Mouse (Mus musculus): Measurements from ENCODE around the gene Pkm.

Pkm gene

DNA sequence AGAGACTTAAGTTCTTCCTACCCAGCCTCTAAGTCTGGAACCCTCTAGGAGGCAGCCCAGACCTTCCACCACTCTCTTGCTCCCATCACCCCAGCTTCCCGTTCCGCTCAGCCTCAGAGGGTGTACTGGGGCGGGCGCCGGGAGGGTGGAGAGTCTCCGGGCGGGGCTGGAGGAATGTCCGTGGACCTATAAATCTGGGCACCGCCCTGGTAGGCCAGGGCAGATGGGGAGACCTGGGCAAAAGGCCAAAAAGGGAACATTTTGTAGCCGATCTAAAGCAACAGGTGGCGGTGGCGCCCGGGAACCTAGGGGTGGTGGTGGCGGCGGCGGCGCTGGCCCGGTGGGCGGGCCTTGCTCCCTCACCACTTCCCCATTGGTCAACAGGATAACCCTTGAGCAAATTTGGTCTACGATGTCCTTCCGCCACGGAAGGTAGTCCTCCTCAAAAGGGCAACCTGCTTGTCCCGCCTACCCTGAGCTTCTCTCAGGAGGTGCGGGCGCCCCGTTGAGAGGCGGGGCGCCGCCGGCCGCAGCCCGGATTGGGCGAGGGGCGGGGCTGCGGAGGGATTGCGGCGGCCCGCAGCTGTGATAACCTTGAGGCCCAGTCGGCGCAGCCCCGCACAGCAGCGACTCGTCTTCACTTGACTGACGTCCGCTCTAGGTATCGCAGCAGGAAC is at the start of gene Pkm:
Gene Pkm, plus strand, starts transcription at position 411 of the 677 bp plus-strand sequence.
- in situ Hi-C loops (cut with MboI; ENCODE audit: low sequenced_read_pairs), result no loop called here

- in situ Hi-C loops (cut with MboI; ENCODE audit: low sequenced_read_pairs), result no loop called here
Measured at GRCm38 (mm10) chr9:59610950-59611349, 45.2 kb upstream of the Pkm start.

DNA sequence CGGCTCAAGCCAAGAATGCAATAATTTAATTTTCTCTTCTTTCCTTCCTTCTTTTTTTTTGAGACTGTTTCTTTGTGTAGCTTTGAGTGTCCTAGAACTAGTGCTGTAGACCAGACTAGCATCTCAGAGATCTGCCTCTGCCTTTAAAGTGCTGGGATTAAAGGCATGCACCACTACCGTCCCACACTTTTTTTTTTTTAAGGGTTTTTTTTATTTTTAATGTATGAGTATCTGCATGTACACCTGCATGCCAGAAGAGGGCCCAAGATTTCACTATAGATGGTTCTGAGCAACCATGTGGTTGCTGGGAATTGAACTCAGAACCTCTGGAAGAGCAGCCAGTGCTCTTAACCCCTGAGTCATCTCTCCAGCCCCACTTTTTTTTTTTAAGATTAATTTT is 40.4 kb upstream of the Pkm start:
- in situ Hi-C loops (cut with MboI; ENCODE audit: low sequenced_read_pairs), result no loop called here

GRCm38 (mm10) chr9:59616622-59617306 is 39.4 kb upstream of the Pkm start, which contains the start of gene Parp6:
TSS of gene Parp6 (plus strand) at chr9:59617284.
- in situ Hi-C loops (cut with MboI; ENCODE audit: low sequenced_read_pairs), result no loop called here

GRCm38 (mm10) chr9:59617307-59617973 is 38.7 kb upstream of the Pkm start:
- in situ Hi-C loops (cut with MboI; ENCODE audit: low sequenced_read_pairs), result no loop called here

DNA sequence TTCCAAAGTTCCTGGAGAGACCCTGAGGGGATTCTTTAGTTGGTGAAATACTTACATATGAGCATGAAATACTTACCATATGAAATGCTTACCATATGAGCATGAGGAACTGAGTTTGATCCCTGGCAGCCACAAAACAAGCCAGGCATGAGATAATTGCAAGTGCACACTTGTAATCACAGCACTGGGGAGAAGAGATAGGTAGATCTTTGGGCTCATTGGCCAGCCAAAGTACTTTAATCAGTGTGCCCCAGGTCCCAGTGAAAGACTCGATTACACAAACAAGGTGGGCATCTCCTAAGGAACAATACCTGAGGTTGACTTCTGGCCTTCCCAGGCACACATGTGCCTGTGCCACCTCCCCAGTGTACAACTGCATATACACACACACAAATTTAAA is 17.8 kb upstream of the Pkm start:
- in situ Hi-C loops (cut with MboI; ENCODE audit: low sequenced_read_pairs), result no loop called here

GRCm38 (mm10) chr9:59639936-59640335 is 16.2 kb upstream of the Pkm start:
- in situ Hi-C loops (cut with MboI; ENCODE audit: low sequenced_read_pairs), result no loop called here

DNA sequence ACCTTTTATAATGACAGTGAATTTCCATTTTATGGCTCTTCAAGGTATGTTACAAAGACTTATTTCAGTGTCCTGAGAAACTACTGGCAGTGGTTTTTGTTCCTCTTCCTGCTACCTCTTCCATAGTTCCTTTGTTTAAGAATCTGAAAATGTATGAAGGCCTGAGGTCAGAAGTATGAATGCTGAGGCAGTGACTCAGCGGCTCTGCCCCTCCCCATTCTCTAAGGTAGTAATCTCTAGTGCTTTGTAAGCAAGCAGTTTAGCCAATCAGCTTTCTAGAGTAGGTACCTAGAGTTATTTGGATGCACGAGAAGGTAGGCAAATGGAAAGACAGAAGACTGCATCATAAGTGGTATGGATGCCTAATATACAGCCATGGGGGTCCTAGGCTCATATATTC is 14.8 kb upstream of the Pkm start:
- in situ Hi-C loops (cut with MboI; ENCODE audit: low sequenced_read_pairs), result no loop called here

GRCm38 (mm10) chr9:59649911-59650310 is 6.3 kb upstream of the Pkm start:
- in situ Hi-C loops (cut with MboI; ENCODE audit: low sequenced_read_pairs), result no loop called here

DNA sequence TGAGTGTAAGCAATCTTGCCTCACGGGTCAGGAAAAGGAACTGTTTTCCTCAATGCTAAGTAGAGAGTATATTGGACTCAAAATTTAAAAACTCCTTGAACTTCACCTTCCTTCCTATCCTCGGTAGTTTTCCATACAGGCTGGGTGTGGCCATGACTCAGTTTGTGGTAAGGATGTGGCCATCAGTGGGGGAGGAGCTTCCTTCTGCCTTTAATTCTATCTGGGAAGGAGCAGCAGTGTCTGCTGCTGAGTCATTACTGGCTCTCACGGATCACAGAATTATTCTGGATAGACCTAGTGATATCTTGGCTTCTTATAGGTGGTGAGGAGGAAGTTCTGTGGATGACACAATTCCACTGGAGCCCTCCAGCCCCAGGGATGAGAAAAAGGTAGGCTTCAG is 2.8 kb upstream of the Pkm start:
- in situ Hi-C loops (cut with MboI; ENCODE audit: low sequenced_read_pairs), result no loop called here

DNA sequence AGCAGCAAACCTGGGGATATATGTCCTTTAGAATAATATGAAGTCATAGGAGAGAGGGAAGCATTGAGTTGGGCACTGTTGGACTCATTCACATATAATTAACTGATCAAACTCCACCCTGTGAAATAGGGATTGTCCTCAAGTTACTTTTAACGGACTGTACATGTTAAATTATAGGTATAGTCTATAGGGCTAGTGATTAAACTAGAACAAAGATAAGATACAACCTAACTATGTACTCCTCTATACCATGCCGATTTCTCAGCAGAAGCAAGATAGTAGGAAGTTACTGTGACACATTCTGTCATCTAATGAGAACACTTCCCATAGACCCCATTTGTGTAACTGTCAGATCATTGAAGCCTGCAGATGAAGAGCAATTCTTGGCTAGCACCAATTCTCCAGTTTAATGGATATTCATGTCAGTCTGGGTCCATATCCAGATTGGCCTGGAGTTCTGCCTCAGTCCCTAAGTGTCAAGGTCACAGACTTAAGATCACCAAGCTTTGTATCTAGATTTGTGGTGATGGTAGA is 1.7 kb upstream of the Pkm start:
- in situ Hi-C loops (cut with MboI; ENCODE audit: low sequenced_read_pairs), result no loop called here

DNA sequence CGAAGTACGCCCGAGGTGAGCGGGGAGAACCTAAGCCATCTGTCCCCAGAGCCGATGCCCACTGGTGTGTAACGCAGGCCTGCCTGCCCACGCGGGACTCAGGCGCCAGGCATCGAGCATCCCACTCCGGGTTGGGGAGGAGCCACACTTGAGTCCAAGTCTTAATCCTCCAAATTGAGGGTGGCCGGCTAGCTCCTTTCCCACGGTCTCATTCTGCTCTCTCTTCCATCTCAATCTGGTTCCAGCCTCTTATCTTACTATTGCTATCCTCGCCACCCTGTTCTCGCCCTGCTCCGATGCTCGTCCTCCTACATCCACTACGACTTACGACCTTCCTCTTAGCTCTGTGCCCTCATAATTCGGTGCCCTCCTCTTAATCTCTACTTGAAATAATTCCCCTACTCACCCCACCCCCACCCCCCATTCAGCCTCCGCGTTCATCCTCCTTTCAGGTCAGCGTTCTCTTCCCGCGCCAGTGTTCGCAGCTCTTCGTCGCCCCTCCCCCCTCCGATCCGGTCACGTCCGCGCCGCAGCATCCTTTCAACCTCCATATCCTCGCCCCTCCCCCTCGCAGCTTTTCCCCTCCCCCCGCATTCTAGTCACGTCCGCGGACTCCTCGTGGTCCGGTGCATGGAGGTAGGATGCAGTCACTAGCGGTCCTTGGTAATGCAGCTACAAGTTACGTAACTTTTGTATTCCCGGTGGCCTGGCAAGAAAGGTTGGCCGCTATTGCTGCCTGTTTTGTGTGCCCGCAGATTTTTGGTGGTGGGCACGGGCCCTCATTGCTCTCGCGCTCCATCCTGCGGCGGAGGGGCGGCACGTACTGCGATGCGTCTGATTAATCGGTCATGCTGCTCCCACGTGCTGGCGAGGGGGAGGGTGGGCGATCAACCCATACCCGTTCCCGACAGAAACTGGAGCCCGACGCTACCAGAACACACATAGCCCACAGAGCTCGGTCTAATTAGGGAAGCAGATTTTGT is 758 bp downstream of the Pkm start:
- in situ Hi-C loops (cut with MboI; ENCODE audit: low sequenced_read_pairs), result no loop called here

- in situ Hi-C loops (cut with MboI; ENCODE audit: low sequenced_read_pairs), result no loop called here
Measured at GRCm38 (mm10) chr9:59658146-59658545, 2.0 kb downstream of the Pkm start.

- in situ Hi-C loops (cut with MboI; ENCODE audit: low sequenced_read_pairs), result no loop called here
Measured at GRCm38 (mm10) chr9:59659036-59660026, 3.2 kb downstream of the Pkm start.

GRCm38 (mm10) chr9:59660421-59660820 is 4.3 kb downstream of the Pkm start:
- in situ Hi-C loops (cut with MboI; ENCODE audit: low sequenced_read_pairs), result no loop called here

DNA sequence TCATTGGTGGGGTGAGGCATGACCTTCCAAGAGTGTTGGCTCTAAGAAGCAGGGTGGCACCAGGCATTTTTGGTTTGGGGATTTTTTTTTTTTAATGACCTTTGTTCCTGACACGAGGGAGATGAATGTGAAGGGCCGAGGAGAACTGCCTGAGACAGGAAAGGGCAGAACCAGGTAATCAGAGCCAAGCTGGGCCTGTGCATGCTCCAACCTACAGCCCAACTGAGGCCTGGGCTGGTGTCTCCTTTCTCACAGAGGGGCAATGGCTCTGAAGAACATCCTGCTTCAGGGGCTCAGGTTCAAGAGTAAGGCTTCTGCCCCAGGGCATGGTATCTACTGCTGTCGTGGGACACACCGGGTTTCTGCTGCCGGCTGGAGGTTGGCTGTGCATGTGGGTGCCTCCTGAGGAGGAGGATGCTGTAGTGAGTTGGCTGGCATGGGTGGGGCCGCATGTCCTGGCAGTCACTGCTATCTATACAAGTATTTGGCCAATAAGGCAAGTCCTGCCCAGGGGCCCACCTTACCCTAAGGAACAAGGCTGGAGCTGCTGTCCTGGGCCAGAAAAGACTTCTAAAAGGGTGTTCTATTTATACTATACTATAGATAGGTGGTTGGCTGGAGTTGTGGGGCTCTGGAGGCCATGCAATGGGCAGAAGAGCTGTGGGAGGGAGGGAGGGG is 5.3 kb downstream of the Pkm start:
- in situ Hi-C loops (cut with MboI; ENCODE audit: low sequenced_read_pairs), result no loop called here

- in situ Hi-C loops (cut with MboI; ENCODE audit: low sequenced_read_pairs), result no loop called here
Measured at GRCm38 (mm10) chr9:59663226-59663625, 7.1 kb downstream of the Pkm start.

- in situ Hi-C loops (cut with MboI; ENCODE audit: low sequenced_read_pairs), result no loop called here
Measured at GRCm38 (mm10) chr9:59663957-59664356, 7.8 kb downstream of the Pkm start.

All from CH12F3 (cell line).